ENCODE assay signal across 20 mouse cellular contexts in the genomic region with DNA sequence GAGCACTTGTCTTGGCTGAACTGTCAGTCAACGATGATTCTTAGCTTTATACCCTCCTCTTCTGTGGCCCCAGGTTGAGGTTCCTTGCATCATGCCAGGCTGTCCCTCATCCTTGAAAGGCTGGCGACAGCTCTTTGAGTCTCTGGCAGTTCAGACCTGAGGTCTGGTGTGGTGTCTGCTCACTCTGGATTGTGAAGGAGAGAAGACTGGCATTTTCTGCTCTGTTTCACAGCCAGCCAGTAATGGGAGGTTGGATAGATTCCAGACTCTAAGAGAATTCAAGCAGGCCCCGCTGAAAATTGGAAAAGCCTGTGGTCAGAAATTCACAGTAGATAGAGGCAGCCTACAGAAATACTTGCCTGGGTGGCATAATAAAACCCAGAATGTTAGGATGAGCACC.
A peak's percentile ranks its signal among the peaks of the same experiment; 100 is the strongest.
DNase-seq lines count a peak whose midpoint lies in the region; ATAC-seq lines count a peak whose summit lies in the region.
"Had no signal": no experiment of that assay in that cellular context is flagged by ENCODE, and none has a peak within 500 bp of the region (broad histone marks: within the 10 kb centered on the region; RNA-seq: fewer than 3 reads in every experiment).

No protein-coding gene starts in this region.

- H3K36me3 ChIP-seq in embryonic facial prominence, embryonic 13.5 days, result no peaks in the 10 kb centered on the region
- no peaks in the 10 kb centered on the region for H3K36me3 ChIP-seq in embryonic facial prominence, embryonic 10.5 days (replicated peaks)
- no peaks in the 10 kb centered on the region for H3K36me3 ChIP-seq in kidney, embryonic 16.5 days (ENCODE audit: insufficient read depth, low read length)
- H3K36me3 ChIP-seq: liver, embryonic 15.5 days; midbrain, embryonic 12.5 days; neural tube, embryonic 13.5 days had no signal

- peak overlapping the region; percentile 21; the same call in 1 of the 2 replicates for H3K4me2 ChIP-seq in embryonic facial prominence, embryonic 13.5 days
- H3K4me2 ChIP-seq in kidney, embryonic 16.5 days (replicated peaks; ENCODE audit: low read depth, low read length), result no peak overlapping the region
- H3K4me2 ChIP-seq: liver, embryonic 15.5 days; midbrain, embryonic 12.5 days; neural tube, embryonic 13.5 days had no signal

- H3K4me3 ChIP-seq in embryonic facial prominence, embryonic 13.5 days, result no peak overlapping the region
- H3K4me3 ChIP-seq in embryonic facial prominence, embryonic 10.5 days, result no peak overlapping the region
- H3K4me3 ChIP-seq in kidney, embryonic 16.5 days (ENCODE audit: low read length), result no peak overlapping the region
- H3K4me3 ChIP-seq: erythroblast, embryonic 14.5 days; gastrocnemius, adult 2 months; layer of hippocampus, adult 2 months; liver, embryonic 15.5 days; midbrain, embryonic 12.5 days; neural tube, embryonic 13.5 days had no signal

- no peak for ATAC-seq in embryonic facial prominence, embryonic 13.5 days (ENCODE audit: insufficient number of reproducible peaks, insufficient read depth, low FRiP score, low TSS enrichment, low read depth)
- ATAC-seq in kidney, embryonic 16.5 days (ENCODE audit: low FRiP score, low TSS enrichment), result 0 out of 2 replicates have a peak, but pooled peaks have one; percentile 23

- no peaks in the 10 kb centered on the region for H3K9me3 ChIP-seq in embryonic facial prominence, embryonic 13.5 days
- no peaks in the 10 kb centered on the region for H3K9me3 ChIP-seq in embryonic facial prominence, embryonic 10.5 days
- H3K9me3 ChIP-seq in kidney, embryonic 16.5 days (ENCODE audit: low read length), result no peaks in the 10 kb centered on the region
- H3K9me3 ChIP-seq: liver, embryonic 15.5 days; midbrain, embryonic 12.5 days had no signal

- 43% methylated on average over 3 of the region's 3 CpGs for WGBS in embryonic facial prominence, embryonic 13.5 days
- WGBS in embryonic facial prominence, embryonic 10.5 days, result 85% methylated on average over 3 of the region's 3 CpGs
- WGBS in kidney, embryonic 16.5 days, result 59% methylated on average over 3 of the region's 3 CpGs

- intact Hi-C loops in gastrocnemius, postnatal 36 days (cut with DNase I), result no loop called here

- no peak overlapping the region for H3K9ac ChIP-seq in embryonic facial prominence, embryonic 13.5 days
- H3K9ac ChIP-seq in kidney, embryonic 16.5 days (replicated peaks; ENCODE audit: low read length), result no peak overlapping the region
- H3K9ac ChIP-seq: liver, embryonic 15.5 days; midbrain, embryonic 12.5 days; neural tube, embryonic 13.5 days had no signal

- peaks cover 19% of the 10 kb centered on the region for H3K4me1 ChIP-seq in embryonic facial prominence, embryonic 13.5 days
- H3K4me1 ChIP-seq in embryonic facial prominence, embryonic 10.5 days, result no peaks in the 10 kb centered on the region
- peaks cover 10% of the 10 kb centered on the region for H3K4me1 ChIP-seq in kidney, embryonic 16.5 days (ENCODE audit: insufficient read depth, low read length)
- H3K4me1 ChIP-seq: liver, embryonic 15.5 days; midbrain, embryonic 12.5 days had no signal

- H3K27ac ChIP-seq in embryonic facial prominence, embryonic 13.5 days, result peak overlapping the region; percentile 55; the same call in 1 of the 2 replicates
- no peak overlapping the region for H3K27ac ChIP-seq in embryonic facial prominence, embryonic 10.5 days (replicated peaks)
- H3K27ac ChIP-seq in kidney, embryonic 16.5 days (ENCODE audit: low read length), result peak overlapping the region; percentile 39
- H3K27ac ChIP-seq: gastrocnemius, adult 2 months; layer of hippocampus, adult 2 months; liver, embryonic 15.5 days; midbrain, embryonic 12.5 days; neural tube, embryonic 13.5 days had no signal

- no peaks in the 10 kb centered on the region; the same call in 1 of the 2 replicates for H3K27me3 ChIP-seq in embryonic facial prominence, embryonic 13.5 days
- no peaks in the 10 kb centered on the region for H3K27me3 ChIP-seq in embryonic facial prominence, embryonic 10.5 days (replicated peaks; ENCODE audit: low read depth, poor library complexity, severe bottlenecking)
- H3K27me3 ChIP-seq in kidney, embryonic 16.5 days (ENCODE audit: insufficient read depth, low read length), result no peaks in the 10 kb centered on the region
- H3K27me3 ChIP-seq: liver, embryonic 15.5 days; midbrain, embryonic 12.5 days; neural tube, embryonic 13.5 days had no signal

- no peak for DNase-seq in embryonic facial prominence, embryonic 10.5 days (ENCODE audit: low spot score)
- DNase-seq in kidney, postnatal 10 days, result no peak
- peak; percentile 52 to 56 for DNase-seq in right cerebral cortex, postnatal 10 days (ENCODE audit: low spot score in 2 of 2)
- no peak for DNase-seq in right cerebral cortex, postnatal 14 days
- peak; percentile 13 for DNase-seq in retina, postnatal 7 days (ENCODE audit: low read depth, low spot score)
- DNase-seq in gastrocnemius, postnatal 36 days, result no peak
- DNase-seq: adrenal gland, postnatal 10 days; B cell, adult 2 months; gastrocnemius, adult 2 months; kidney, adult 2 months; lung, postnatal 14 days; right cerebral cortex, postnatal 25 days; thymus, adult 2 months had no signal

Comparison
In these comparisons a context has a peak if more than half of its experiments do, and no peak if none do; other contexts are left out.
1. DNase-seq: peak in right cerebral cortex, postnatal 10 days (2 of 2) and retina, postnatal 7 days (single experiment); none in embryonic facial prominence, embryonic 10.5 days (single experiment), kidney, postnatal 10 days (single experiment), right cerebral cortex, postnatal 14 days (single experiment) and gastrocnemius, postnatal 36 days (0 of 2).